Mouse (Mus musculus) hindbrain, embryonic 13.5 days (tissue): ENCODE results near the gene Gpn3. TPM values are rescaled to one million over a fixed set of nuclear protein-coding genes. Genes with fewer than 3 reads are reported as not detected.

Experiments
- ATAC-seq: fragments of 200-750 bp; cut with Nextera tagmentation; 2 replicates; pipeline ENCODE4 v1.8.0; 2017; ENCODE audit warnings: moderate TSS enrichment; ENCODE audit not compliant: low FRiP score
- H3K27ac ChIP-seq: fragments of 300-500 bp; sonication (generic); 2 replicates; pipeline ENCODE4 v1.5.1; 2015; ENCODE audit warnings: inconsistent platforms, mild to moderate bottlenecking, moderate library complexity
- H3K27me3 ChIP-seq: fragments of 300-500 bp; sonication (generic); 2 replicates; pipeline ENCODE4 v1.6.1; 2015; ENCODE audit warnings: mild to moderate bottlenecking, inconsistent platforms
- H3K36me3 ChIP-seq: fragments of 300-500 bp; sonication (generic); 2 replicates; pipeline ENCODE4 v1.6.1; 2015; ENCODE audit warnings: mild to moderate bottlenecking, inconsistent platforms
- H3K4me1 ChIP-seq: fragments of 300-500 bp; sonication (generic); replicated peaks from 2 replicates; pipeline ENCODE4 v1.6.1; 2015; ENCODE audit warnings: inconsistent platforms
- H3K4me2 ChIP-seq: fragments of 300-500 bp; sonication (generic); 2 replicates; pipeline ENCODE4 v1.6.1; 2015; ENCODE audit warnings: inconsistent platforms, mild to moderate bottlenecking, moderate library complexity
- H3K4me3 ChIP-seq: fragments of 300-500 bp; sonication (generic); 2 replicates; pipeline ENCODE4 v1.5.1; 2015; ENCODE audit warnings: mild to moderate bottlenecking, inconsistent platforms
- H3K9ac ChIP-seq: fragments of 300-500 bp; sonication (generic); 2 replicates; pipeline ENCODE4 v1.6.1; 2015; ENCODE audit warnings: mild to moderate bottlenecking, inconsistent platforms
- H3K9me3 ChIP-seq: fragments of 300-500 bp; sonication (generic); 2 replicates; pipeline ENCODE4 v1.6.1; 2016; ENCODE audit warnings: inconsistent platforms
- WGBS: fragments of 180-500 bp; shearing (Covaris S2); methylation state at CpG from one replicate; pipeline ENCODE4 v1.1.7; 2015; 5-methylcytosine and 5-hydroxymethylcytosine counted together
- polyA plus RNA-seq: library from polyadenylated mRNA; unstranded; fragments of >200 nt; fragmentation: Nextera tagmentation; extraction: Ambion mirVana; gene quantifications from 2 replicates; pipeline ENCODE4 v1.2.1, GENCODE M21; 2015

Gpn3 gene
- polyA plus RNA-seq, 1 experiment from 2014 or later, result 48.3 TPM

GRCm38 (mm10) chr5:122392227-122393004 lies 20.7 kb downstream of the Gpn3 start:
- Histone ChIP-seq H3K4me1 (peaks cover 14% of the 10 kb centered on the region), H3K27ac (peak overlapping the region; percentile 72), H3K36me3 (peaks cover 12% of the 10 kb centered on the region), H3K4me3 (peak overlapping the region; percentile 85), H3K9ac (peak overlapping the region; percentile 91), H3K27me3 (no peaks in the 10 kb centered on the region), H3K4me2 (peak overlapping the region; percentile 83), H3K9me3 (no peaks in the 10 kb centered on the region)
- peak; percentile 58; the same call in 1 of the 2 replicates for ATAC-seq
- 17% methylated on average over 19 of the region's 19 CpGs for WGBS

GRCm38 (mm10) chr5:122393887-122394286 lies 22.2 kb downstream of the Gpn3 start:
- Histone ChIP-seq H3K9me3 (no peaks in the 10 kb centered on the region), H3K4me3 (0 out of 2 replicates have a peak overlapping the region, but pooled peaks have one; percentile 0), H3K4me2 (no peak overlapping the region), H3K36me3 (peaks cover 20% of the 10 kb centered on the region), H3K4me1 (peaks cover 14% of the 10 kb centered on the region), H3K27ac (no peak overlapping the region), H3K9ac (no peak overlapping the region), H3K27me3 (no peaks in the 10 kb centered on the region)
- no peak for ATAC-seq
- WGBS, result 47% methylated on average over 2 of the region's 2 CpGs

DNA sequence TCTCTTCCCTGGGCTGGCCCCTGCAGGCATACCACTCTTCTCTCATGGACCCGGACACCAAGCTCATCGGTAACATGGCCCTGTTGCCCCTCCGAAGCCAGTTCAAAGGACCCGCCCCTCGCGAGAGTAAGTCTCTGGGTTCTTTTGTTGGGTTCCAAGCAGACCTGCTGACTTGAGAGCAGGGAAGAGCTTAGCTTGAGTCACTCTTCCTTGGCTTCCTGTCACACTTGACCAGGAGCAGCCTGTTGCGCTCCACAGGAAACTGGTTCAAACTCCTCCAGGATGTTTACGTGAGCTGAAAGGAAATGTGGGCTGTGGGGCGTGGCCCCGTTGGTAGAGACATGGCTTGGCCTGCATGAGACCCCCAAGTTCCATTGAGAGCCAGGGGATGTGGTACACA lies 25.1 kb downstream of the Gpn3 start:
- H3K9ac ChIP-seq, result no peak overlapping the region
- H3K27me3 ChIP-seq, result no peaks in the 10 kb centered on the region
- H3K36me3 ChIP-seq, result peaks cover 40% of the 10 kb centered on the region
- H3K4me1 ChIP-seq, result peaks cover 20% of the 10 kb centered on the region
- H3K4me3 ChIP-seq, result no peak overlapping the region
- H3K4me2 ChIP-seq, result no peak overlapping the region
- no peak for ATAC-seq
- peak overlapping the region; percentile 12; the same call in 1 of the 2 replicates for H3K27ac ChIP-seq
- no peaks in the 10 kb centered on the region for H3K9me3 ChIP-seq
- 92% methylated on average over 10 of the region's 10 CpGs for WGBS

- Histone ChIP-seq H3K4me1 (peaks cover 16% of the 10 kb centered on the region), H3K27me3 (no peaks in the 10 kb centered on the region), H3K4me3 (no peak overlapping the region), H3K9ac (no peak overlapping the region), H3K36me3 (peaks cover 47% of the 10 kb centered on the region), H3K27ac (no peak overlapping the region), H3K9me3 (no peaks in the 10 kb centered on the region), H3K4me2 (no peak overlapping the region)
- WGBS, result 92% methylated on average over 8 of the region's 8 CpGs
- ATAC-seq, result no peak
These were observed 25.8 kb downstream of the Gpn3 start for GRCm38 (mm10) chr5:122397495-122397894.

DNA sequence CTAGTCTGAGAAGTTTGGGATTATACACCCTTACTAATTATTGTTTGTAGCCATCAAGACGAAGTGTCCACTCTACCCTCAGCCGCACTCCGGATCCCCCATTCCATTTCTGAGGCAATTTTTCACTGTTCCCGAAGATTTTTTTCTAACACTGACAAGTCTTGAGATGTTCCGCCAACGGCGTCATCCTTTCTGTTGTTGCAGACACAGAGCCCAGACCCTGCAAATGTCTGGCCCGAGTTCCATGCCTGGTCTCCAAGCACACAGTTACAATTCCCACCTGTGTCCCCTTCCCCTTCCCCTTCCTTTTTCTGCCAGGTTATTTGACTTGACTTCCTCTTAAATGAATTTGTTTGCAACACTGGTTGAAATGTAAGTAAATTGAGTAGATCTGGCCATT lies 28.2 kb downstream of the Gpn3 start:
- no peak for ATAC-seq
- Histone ChIP-seq H3K4me1 (0 out of 2 replicates have a peak, but pooled peaks cover 6% of the 10 kb centered on the region), H3K36me3 (peaks cover 71% of the 10 kb centered on the region), H3K27me3 (no peaks in the 10 kb centered on the region), H3K4me3 (no peak overlapping the region), H3K9me3 (no peaks in the 10 kb centered on the region), H3K4me2 (no peak overlapping the region), H3K27ac (no peak overlapping the region), H3K9ac (no peak overlapping the region)
- WGBS, result 92% methylated on average over 8 of the region's 8 CpGs

DNA sequence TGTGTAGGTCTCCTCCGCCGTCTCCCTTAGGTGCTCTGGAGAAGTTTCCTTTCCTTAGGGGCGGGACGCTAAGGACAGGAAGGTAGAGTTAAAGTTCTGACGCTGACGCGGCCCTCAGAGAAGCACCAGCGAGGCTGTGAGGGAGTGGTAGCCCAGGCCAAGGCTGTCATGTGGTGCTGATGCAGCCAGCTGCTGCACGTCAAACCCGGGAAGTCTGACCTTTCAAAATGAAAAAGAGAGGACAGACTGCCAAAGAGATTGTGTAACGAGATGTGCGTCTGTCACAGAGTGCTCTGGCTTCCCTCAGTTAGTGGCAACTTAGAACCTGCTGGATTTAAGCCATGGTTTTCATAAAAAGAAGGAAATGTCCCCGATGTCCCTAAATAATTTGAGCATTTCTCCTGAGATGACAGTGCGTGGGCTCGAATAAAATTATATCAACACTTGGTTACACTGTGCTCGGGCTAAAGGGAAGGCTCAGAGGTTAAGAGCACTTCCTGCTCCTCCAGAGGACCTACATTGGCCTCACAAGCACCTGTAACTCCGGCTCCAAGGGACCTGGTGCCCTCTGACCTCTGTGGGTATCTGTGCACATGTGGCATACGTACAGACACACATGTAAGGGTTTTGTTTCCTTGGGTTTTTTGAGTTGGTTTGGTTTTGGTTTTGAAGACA lies 29.1 kb downstream of the Gpn3 start:
- Histone ChIP-seq H3K9ac (no peak overlapping the region), H3K4me3 (no peak overlapping the region), H3K4me1 (0 out of 2 replicates have a peak, but pooled peaks cover 6% of the 10 kb centered on the region), H3K36me3 (peaks cover 80% of the 10 kb centered on the region), H3K4me2 (no peak overlapping the region), H3K27me3 (no peaks in the 10 kb centered on the region), H3K27ac (no peak overlapping the region), H3K9me3 (no peaks in the 10 kb centered on the region)
- no peak for ATAC-seq
- 86% methylated on average over 18 of the region's 18 CpGs for WGBS

- no peaks in the 10 kb centered on the region for H3K9me3 ChIP-seq
- no peak overlapping the region for H3K9ac ChIP-seq
- ATAC-seq, result no peak
- H3K27me3 ChIP-seq, result no peaks in the 10 kb centered on the region
- no peak overlapping the region for H3K27ac ChIP-seq
- H3K4me1 ChIP-seq, result 0 out of 2 replicates have a peak, but pooled peaks cover 6% of the 10 kb centered on the region
- peaks cover 85% of the 10 kb centered on the region for H3K36me3 ChIP-seq
- no peak overlapping the region for H3K4me3 ChIP-seq
- H3K4me2 ChIP-seq, result no peak overlapping the region
- 20% methylated on average over 8 of the region's 8 CpGs for WGBS
These were observed 29.6 kb downstream of the Gpn3 start for GRCm38 (mm10) chr5:122401303-122401640.

DNA sequence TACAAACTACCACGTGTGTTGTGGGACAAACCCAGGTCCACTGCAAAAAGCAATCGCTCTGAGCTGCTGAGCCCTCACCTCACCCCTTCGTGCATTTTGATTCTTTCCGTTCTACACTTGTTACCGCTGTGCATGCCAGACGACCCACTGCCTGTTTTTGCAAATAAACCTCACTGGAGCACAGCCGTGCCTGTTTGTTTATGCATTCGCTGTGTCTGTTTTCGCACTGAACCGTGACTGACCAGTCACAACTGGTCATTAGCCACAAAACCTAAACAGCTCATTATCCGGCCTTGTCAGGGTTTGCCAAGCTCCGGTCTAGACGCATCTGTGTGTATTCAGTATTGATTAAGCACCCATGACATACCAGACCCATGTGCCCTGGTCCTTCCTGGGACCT lies 30.5 kb downstream of the Gpn3 start:
- H3K4me1 ChIP-seq, result 0 out of 2 replicates have a peak, but pooled peaks cover 6% of the 10 kb centered on the region
- peak overlapping the region; percentile 35; the same call in 1 of the 2 replicates for H3K9ac ChIP-seq
- no peak for ATAC-seq
- peaks cover 85% of the 10 kb centered on the region for H3K36me3 ChIP-seq
- no peak overlapping the region for H3K4me2 ChIP-seq
- H3K9me3 ChIP-seq, result no peaks in the 10 kb centered on the region
- H3K27me3 ChIP-seq, result no peaks in the 10 kb centered on the region
- no peak overlapping the region for H3K27ac ChIP-seq
- 80% methylated on average over 13 of the region's 13 CpGs for WGBS
- H3K4me3 ChIP-seq, result no peak overlapping the region

DNA sequence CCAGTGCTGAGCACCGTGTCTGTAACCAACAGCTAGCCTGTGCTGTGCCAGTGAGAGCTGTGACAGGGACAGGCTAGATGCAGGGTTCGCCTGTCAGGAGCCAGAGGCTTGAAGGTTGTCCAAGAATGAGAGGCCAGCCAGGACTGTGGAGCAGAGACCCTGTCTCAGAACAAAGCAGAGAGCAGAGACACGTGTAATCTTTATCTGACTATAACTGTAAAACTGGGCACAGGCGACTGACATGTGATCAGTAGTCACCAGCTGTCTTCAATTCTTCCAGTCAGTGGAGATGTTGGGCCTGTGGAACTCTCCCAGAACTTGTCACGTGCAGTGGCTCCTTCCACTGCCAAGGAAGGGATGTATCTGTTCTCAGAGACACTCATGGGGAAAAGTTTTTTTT lies 31.1 kb downstream of the Gpn3 start:
- H3K27ac ChIP-seq, result peak overlapping the region; percentile 23; the same call in 1 of the 2 replicates
- 88% methylated on average over 5 of the region's 5 CpGs for WGBS
- no peaks in the 10 kb centered on the region for H3K9me3 ChIP-seq
- 0 out of 2 replicates have a peak, but pooled peaks cover 6% of the 10 kb centered on the region for H3K4me1 ChIP-seq
- no peak overlapping the region for H3K4me3 ChIP-seq
- H3K4me2 ChIP-seq, result no peak overlapping the region
- H3K27me3 ChIP-seq, result no peaks in the 10 kb centered on the region
- no peak for ATAC-seq
- H3K36me3 ChIP-seq, result peaks cover 85% of the 10 kb centered on the region
- H3K9ac ChIP-seq, result peak overlapping the region; percentile 35; the same call in 1 of the 2 replicates

DNA sequence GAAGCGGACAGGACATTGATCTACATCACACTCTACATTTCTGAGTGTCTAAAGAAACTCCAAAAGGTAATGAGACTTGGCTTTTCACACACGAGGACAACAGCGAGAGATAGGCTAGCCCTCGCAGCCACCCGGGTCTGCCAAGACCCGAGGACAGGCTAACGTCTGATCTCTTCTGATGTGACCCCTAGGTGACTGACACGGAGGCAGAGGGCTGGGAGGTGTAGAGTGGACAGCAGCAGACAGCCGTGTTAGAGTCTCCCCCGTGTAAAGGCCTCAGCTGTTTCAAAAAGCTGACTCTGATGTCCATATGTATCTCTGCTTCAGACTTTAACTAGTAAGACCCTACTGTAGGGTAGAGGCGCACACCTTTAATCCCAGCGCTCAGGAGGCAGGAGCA lies 31.7 kb downstream of the Gpn3 start:
- peaks cover 80% of the 10 kb centered on the region for H3K36me3 ChIP-seq
- H3K4me3 ChIP-seq, result no peak overlapping the region

DNA sequence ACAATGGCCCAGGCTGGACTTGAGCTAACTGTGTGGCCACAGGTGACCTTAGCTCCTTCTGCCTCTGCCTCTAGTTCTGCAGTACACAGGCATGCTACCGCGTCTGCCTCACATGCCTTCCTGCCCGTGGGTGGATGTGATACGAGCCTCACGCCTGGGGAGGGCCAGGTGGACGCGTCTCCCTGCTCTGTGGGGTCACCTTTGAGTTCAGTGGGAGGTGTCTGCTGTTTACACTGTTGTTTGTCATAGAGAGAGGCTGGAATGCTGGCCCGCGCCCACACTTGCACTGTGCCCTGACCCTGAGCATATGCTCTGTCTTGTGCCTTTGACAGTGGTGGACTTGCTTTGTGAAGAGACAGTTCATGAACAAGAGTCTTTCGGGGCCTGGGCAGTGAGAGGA lies 33.9 kb downstream of the Gpn3 start:
- Histone ChIP-seq H3K27ac (no peak overlapping the region), H3K9me3 (no peaks in the 10 kb centered on the region), H3K27me3 (no peaks in the 10 kb centered on the region), H3K4me1 (0 out of 2 replicates have a peak, but pooled peaks cover 6% of the 10 kb centered on the region), H3K4me3 (no peak overlapping the region), H3K9ac (no peak overlapping the region), H3K36me3 (peaks cover 73% of the 10 kb centered on the region), H3K4me2 (no peak overlapping the region)
- WGBS, result 93% methylated on average over 10 of the region's 10 CpGs
- no peak for ATAC-seq

More for the DNA sequence above, 31.7 kb downstream of the Gpn3 start:
- 93% methylated on average over 12 of the region's 12 CpGs for WGBS
- no peak overlapping the region for H3K9ac ChIP-seq
- no peak overlapping the region for H3K27ac ChIP-seq
- no peaks in the 10 kb centered on the region for H3K9me3 ChIP-seq
- no peak overlapping the region for H3K4me2 ChIP-seq
- ATAC-seq, result no peak
- 0 out of 2 replicates have a peak, but pooled peaks cover 6% of the 10 kb centered on the region for H3K4me1 ChIP-seq
- no peaks in the 10 kb centered on the region for H3K27me3 ChIP-seq

DNA sequence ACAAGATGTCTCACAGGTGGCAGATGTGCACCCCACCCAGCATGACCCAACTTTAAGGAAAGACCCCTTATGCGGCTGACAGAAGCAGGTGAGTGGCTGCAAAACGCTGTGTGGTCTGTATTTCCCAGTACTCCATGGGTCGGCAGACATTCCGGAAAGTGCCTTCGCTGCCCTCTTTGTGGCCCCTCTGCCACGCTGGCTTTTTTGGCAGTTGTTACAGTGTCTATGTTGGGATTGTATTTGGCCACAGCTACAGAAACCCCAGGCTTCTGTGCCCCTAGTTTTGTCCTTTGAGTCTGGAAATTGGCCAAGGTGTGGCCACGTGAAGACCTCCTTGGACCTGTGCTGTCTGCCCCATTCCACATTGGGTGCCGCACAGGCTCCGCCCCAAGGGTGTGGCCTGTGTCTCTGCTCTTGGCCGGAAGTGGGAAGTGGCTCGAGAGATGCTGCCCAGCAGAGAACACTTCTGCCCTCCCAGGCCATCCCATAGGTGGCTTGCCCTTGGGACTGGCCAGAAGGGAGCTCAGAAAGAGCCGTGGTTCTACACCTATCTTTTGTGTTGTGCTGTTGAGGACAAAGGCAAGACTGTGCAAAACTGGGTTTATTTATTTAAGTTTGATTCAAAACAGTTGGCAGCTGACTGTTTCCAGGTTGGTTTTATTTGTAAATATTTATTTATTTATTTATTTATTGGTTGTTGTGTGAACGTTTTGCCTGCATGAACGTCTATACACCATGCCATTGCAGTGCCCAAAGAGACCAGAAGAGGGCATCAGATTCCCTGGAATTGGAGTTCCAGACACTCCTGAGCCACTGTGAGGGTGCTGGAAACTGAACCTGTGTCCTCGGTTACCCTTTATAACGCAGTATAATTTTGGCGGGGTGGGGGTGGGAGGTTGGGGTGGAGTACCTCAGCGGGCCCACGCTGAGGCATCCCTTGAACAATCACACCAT lies 38.3 kb downstream of the Gpn3 start:
- H3K9me3 ChIP-seq, result no peaks in the 10 kb centered on the region
- no peak overlapping the region for H3K9ac ChIP-seq
- H3K27ac ChIP-seq, result no peak overlapping the region
- no peaks in the 10 kb centered on the region for H3K4me1 ChIP-seq
- ATAC-seq, result no peak
- H3K36me3 ChIP-seq, result peaks cover 36% of the 10 kb centered on the region
- H3K27me3 ChIP-seq, result no peaks in the 10 kb centered on the region
- no peak overlapping the region for H3K4me2 ChIP-seq
- 88% methylated on average over 19 of the region's 19 CpGs for WGBS
- no peak overlapping the region for H3K4me3 ChIP-seq
